Mouse (Mus musculus): ENCODE measurements around the gene Cand2.

DNA sequence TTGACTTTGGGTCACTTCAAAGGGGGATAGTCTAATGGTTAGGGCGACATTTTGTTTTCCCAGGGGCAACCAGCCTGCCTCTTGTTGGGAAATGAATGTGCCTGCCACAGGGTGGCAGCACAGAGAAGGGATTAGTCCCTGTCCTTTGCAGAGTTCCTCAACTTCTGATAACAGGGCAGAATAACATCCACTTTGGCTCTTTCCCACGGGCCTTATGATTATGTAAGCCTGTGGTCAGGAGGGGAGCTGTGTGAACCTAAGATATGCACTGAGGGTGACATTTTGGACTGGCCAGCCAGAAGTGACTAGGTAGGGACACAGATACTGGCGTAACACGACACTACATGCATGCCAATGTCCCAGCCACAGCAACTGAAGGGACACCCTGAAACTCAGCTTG is 39.8 kb downstream of the Cand2 start:
- TF ChIP-seq CTCF (IDR thresholded peaks at IDR 0.05; ENCODE audit: extremely low read depth, insufficient read depth, low read length) (peak; percentile 69), POLR2A (IDR thresholded peaks at IDR 0.05; ENCODE audit: extremely low read depth, insufficient read depth, low read length) (no peak)

Measured in cortical plate, adult 2 months (tissue).